Mouse (Mus musculus) kidney, embryonic 14.5 days (tissue): ENCODE data around the gene Plekhh1. TPM values are rescaled to one million over a fixed set of nuclear protein-coding genes. Genes with fewer than 3 reads are reported as not detected.

Experiments
- ATAC-seq: fragments of 200-750 bp; cut with Nextera tagmentation; 2 replicates; pipeline ENCODE4 v1.8.0; 2017; ENCODE audit warnings: moderate number of reproducible peaks, mild to moderate bottlenecking, moderate TSS enrichment, moderate library complexity; ENCODE audit not compliant: low FRiP score, low TSS enrichment
- H3K27ac ChIP-seq: fragments of 300-500 bp; sonication (generic); 2 replicates; pipeline ENCODE4 v1.5.1; 2014; ENCODE audit warnings: low read depth, mild to moderate bottlenecking, low read length, moderate library complexity, mixed read lengths
- H3K27me3 ChIP-seq: fragments of 300-500 bp; sonication (generic); 2 replicates; pipeline ENCODE4 v1.6.1; 2014; ENCODE audit warnings: mild to moderate bottlenecking, low read length; ENCODE audit not compliant: control insufficient read depth, insufficient read depth
- H3K36me3 ChIP-seq: fragments of 300-500 bp; sonication (generic); 2 replicates; pipeline ENCODE4 v1.6.1; 2014; ENCODE audit warnings: low read length, mixed read lengths; ENCODE audit not compliant: control insufficient read depth, insufficient read depth
- H3K4me1 ChIP-seq: fragments of 300-500 bp; sonication (generic); 2 replicates; pipeline ENCODE4 v1.6.1; 2014; ENCODE audit warnings: low read length, mixed read lengths; ENCODE audit not compliant: control insufficient read depth, insufficient read depth
- H3K4me2 ChIP-seq: fragments of 300-500 bp; sonication (generic); replicated peaks from 2 replicates; pipeline ENCODE4 v1.6.1; 2014; ENCODE audit warnings: low read depth, mild to moderate bottlenecking, low read length
- H3K4me3 ChIP-seq: fragments of 300-500 bp; sonication (generic); 2 replicates; pipeline ENCODE4 v1.5.1; 2014; ENCODE audit warnings: mild to moderate bottlenecking, low read length
- H3K9ac ChIP-seq: fragments of 300-500 bp; sonication (generic); 2 replicates; pipeline ENCODE4 v1.6.1; 2014; ENCODE audit warnings: low read depth, mild to moderate bottlenecking, low read length, moderate library complexity
- H3K9me3 ChIP-seq: fragments of 300-500 bp; sonication (generic); 2 replicates; pipeline ENCODE4 v1.6.1; 2016; ENCODE audit warnings: low read length; ENCODE audit not compliant: control insufficient read depth
- WGBS: fragments of 180-500 bp; shearing (Covaris S2); extraction: QIAGEN DNeasy Blood & Tissue Kit; methylation state at CpG from one replicate; pipeline ENCODE4 v1.1.7; 2014; 5-methylcytosine and 5-hydroxymethylcytosine counted together
- polyA plus RNA-seq: library from polyadenylated mRNA; unstranded; fragments of >200 nt; fragmentation: Nextera tagmentation; extraction: Ambion mirVana; gene quantifications from 2 replicates; pipeline ENCODE4 v1.2.1, GENCODE M21; 2014

The Plekhh1 gene
- polyA plus RNA-seq, 1 experiment from 2014 or later, result 7.9 TPM

DNA sequence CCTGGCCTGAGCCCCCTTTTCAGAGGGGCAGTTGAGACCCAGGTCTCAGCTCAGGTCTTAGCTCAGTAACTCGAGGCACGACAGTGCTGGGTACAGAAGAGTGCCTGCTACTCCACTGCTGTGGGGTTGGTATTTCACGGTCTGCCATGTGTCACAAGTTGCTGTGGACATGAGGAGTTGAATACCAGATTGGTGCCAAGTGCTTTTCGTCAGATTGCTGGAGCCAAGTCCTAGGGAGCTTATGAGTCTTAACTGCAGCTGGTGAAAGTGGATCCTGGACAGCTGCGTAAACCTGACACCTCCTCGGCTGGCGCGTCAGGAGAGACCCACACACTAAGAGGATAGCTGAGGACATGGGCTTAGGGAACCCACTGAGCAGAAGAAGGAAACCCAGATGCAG is 15.7 kb downstream of the Plekhh1 start:
- peak; percentile 75 for ATAC-seq
- Histone ChIP-seq H3K9ac (no peak overlapping the region), H3K9me3 (no peaks in the 10 kb centered on the region; the same call in 1 of the 2 replicates), H3K27me3 (no peaks in the 10 kb centered on the region), H3K4me1 (no peaks in the 10 kb centered on the region), H3K36me3 (peaks cover 6% of the 10 kb centered on the region), H3K4me3 (no peak overlapping the region), H3K27ac (no peak overlapping the region), H3K4me2 (no peak overlapping the region)
- 41% methylated on average over 8 of the region's 8 CpGs for WGBS

DNA sequence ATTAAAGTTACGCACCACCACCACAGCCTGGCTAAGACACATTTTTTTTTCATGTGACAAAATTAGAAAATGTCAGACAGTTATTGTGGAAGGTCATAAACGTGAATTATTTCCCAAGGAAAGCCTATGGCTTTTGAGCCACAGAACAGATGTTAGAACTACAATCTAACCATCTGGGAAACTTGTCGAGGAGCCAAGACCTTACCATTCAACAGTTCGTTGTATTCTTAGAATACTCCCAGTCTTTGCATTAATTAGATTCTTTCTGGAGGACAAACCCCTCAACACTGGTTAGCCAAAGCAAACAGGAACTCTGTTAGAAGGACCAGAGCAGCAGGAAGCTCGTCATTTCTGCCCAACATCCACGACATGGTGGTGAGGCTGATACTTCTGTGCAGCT is 17.2 kb downstream of the Plekhh1 start:
- Histone ChIP-seq H3K4me3 (no peak overlapping the region), H3K4me1 (no peaks in the 10 kb centered on the region), H3K27ac (no peak overlapping the region), H3K9me3 (no peaks in the 10 kb centered on the region; the same call in 1 of the 2 replicates), H3K9ac (no peak overlapping the region), H3K27me3 (no peaks in the 10 kb centered on the region), H3K36me3 (peaks cover 6% of the 10 kb centered on the region), H3K4me2 (no peak overlapping the region)
- WGBS, result 65% methylated on average over 6 of the region's 6 CpGs
- no peak for ATAC-seq

GRCm38 (mm10) chr12:79047203-79047602 is 18.2 kb downstream of the Plekhh1 start:
- WGBS, result 93% methylated on average over 7 of the region's 7 CpGs
- peaks cover 6% of the 10 kb centered on the region for H3K36me3 ChIP-seq
- H3K9me3 ChIP-seq, result no peaks in the 10 kb centered on the region; the same call in 1 of the 2 replicates
- H3K4me2 ChIP-seq, result no peak overlapping the region
- no peak for ATAC-seq
- no peaks in the 10 kb centered on the region for H3K27me3 ChIP-seq
- no peaks in the 10 kb centered on the region for H3K4me1 ChIP-seq
- H3K9ac ChIP-seq, result no peak overlapping the region
- H3K4me3 ChIP-seq, result no peak overlapping the region
- no peak overlapping the region for H3K27ac ChIP-seq

DNA sequence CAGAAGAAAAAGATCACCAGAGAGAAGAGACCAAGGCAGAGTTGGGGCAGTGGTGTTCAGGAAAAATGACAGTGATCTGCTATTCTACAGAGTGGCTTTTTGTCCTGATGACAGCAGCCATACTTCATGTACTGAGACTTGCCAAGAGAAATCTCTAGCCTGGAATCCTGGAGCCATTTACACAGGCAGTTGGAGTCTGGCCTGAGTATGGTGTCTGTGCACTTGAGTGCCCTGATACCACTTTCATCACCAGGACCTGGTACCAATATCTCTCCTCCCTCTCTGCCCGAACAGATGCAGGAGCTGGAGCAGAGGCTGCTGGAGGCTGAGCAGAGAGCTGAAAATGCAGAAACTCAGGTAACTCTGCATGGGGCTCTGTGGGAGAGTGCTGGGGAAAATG is 19.9 kb downstream of the Plekhh1 start:
- no peak for ATAC-seq
- Histone ChIP-seq H3K4me3 (no peak overlapping the region), H3K27me3 (no peaks in the 10 kb centered on the region), H3K9ac (no peak overlapping the region), H3K9me3 (no peaks in the 10 kb centered on the region; the same call in 1 of the 2 replicates), H3K36me3 (peaks cover 11% of the 10 kb centered on the region), H3K4me2 (no peak overlapping the region), H3K27ac (no peak overlapping the region), H3K4me1 (no peaks in the 10 kb centered on the region)
- 86% methylated on average over 1 of the region's 1 CpGs for WGBS

GRCm38 (mm10) chr12:79049807-79050206 is 20.8 kb downstream of the Plekhh1 start:
- H3K9me3 ChIP-seq, result no peaks in the 10 kb centered on the region; the same call in 1 of the 2 replicates
- ATAC-seq, result no peak
- WGBS, result 70% methylated on average over 2 of the region's 2 CpGs
- H3K36me3 ChIP-seq, result peaks cover 13% of the 10 kb centered on the region
- no peak overlapping the region for H3K27ac ChIP-seq
- no peak overlapping the region for H3K4me2 ChIP-seq
- no peak overlapping the region for H3K9ac ChIP-seq
- no peaks in the 10 kb centered on the region for H3K4me1 ChIP-seq
- H3K27me3 ChIP-seq, result no peaks in the 10 kb centered on the region
- no peak overlapping the region for H3K4me3 ChIP-seq

GRCm38 (mm10) chr12:79050545-79051212 is 21.7 kb downstream of the Plekhh1 start:
- no peaks in the 10 kb centered on the region; the same call in 1 of the 2 replicates for H3K9me3 ChIP-seq
- H3K27ac ChIP-seq, result no peak overlapping the region
- no peak overlapping the region for H3K9ac ChIP-seq
- no peak overlapping the region for H3K4me3 ChIP-seq
- peaks cover 20% of the 10 kb centered on the region for H3K36me3 ChIP-seq
- H3K4me1 ChIP-seq, result no peaks in the 10 kb centered on the region
- H3K4me2 ChIP-seq, result no peak overlapping the region
- no peaks in the 10 kb centered on the region for H3K27me3 ChIP-seq
- ATAC-seq, result no peak
- WGBS, result 88% methylated on average over 3 of the region's 3 CpGs

- Histone ChIP-seq H3K36me3 (peaks cover 20% of the 10 kb centered on the region), H3K4me3 (no peak overlapping the region), H3K4me2 (no peak overlapping the region), H3K9me3 (no peaks in the 10 kb centered on the region), H3K4me1 (no peaks in the 10 kb centered on the region), H3K9ac (no peak overlapping the region), H3K27me3 (no peaks in the 10 kb centered on the region), H3K27ac (no peak overlapping the region)
- WGBS, result 82% methylated on average over 2 of the region's 2 CpGs
- ATAC-seq, result no peak
These were observed 23.1 kb downstream of the Plekhh1 start for GRCm38 (mm10) chr12:79052073-79052472.

GRCm38 (mm10) chr12:79055276-79055675 is 26.3 kb downstream of the Plekhh1 start:
- WGBS, result 92% methylated on average over 7 of the region's 7 CpGs
- no peak overlapping the region for H3K4me3 ChIP-seq
- no peak overlapping the region for H3K27ac ChIP-seq
- no peaks in the 10 kb centered on the region for H3K4me1 ChIP-seq
- ATAC-seq, result no peak
- H3K36me3 ChIP-seq, result peaks cover 13% of the 10 kb centered on the region; the same call in 1 of the 2 replicates
- H3K9me3 ChIP-seq, result no peaks in the 10 kb centered on the region
- H3K27me3 ChIP-seq, result no peaks in the 10 kb centered on the region
- H3K9ac ChIP-seq, result no peak overlapping the region
- H3K4me2 ChIP-seq, result no peak overlapping the region

- no peaks in the 10 kb centered on the region for H3K27me3 ChIP-seq
- no peak overlapping the region for H3K4me3 ChIP-seq
- H3K9ac ChIP-seq, result no peak overlapping the region
- no peak for ATAC-seq
- no peaks in the 10 kb centered on the region for H3K4me1 ChIP-seq
- peaks cover 17% of the 10 kb centered on the region; the same call in 1 of the 2 replicates for H3K36me3 ChIP-seq
- H3K27ac ChIP-seq, result no peak overlapping the region
- 86% methylated on average over 6 of the region's 6 CpGs for WGBS
- no peaks in the 10 kb centered on the region for H3K9me3 ChIP-seq
- no peak overlapping the region for H3K4me2 ChIP-seq
These were observed 30.6 kb downstream of the Plekhh1 start for GRCm38 (mm10) chr12:79059573-79059972.
